Mouse (Mus musculus): ENCODE measurements around the gene Abo.

GRCm38 (mm10) chr2:26828047-26828446 lies 36.7 kb downstream of the Abo start:
- TF ChIP-seq TAL1 (IDR thresholded peaks at IDR 0.05; ENCODE audit: low read length) (no peak), GATA1 (IDR thresholded peaks at IDR 0.05; ENCODE audit: low read length) (no peak)

Measured in erythroblast, embryonic 14.5 days (primary cell).